Mouse (Mus musculus): ENCODE results near the gene Vamp5. TPM values are rescaled to one million over a fixed set of nuclear protein-coding genes. Genes with fewer than 3 reads are reported as not detected.

Vamp5 gene
- polyA plus RNA-seq, 1 experiment from 2014 or later: 26.3 TPM

DNA sequence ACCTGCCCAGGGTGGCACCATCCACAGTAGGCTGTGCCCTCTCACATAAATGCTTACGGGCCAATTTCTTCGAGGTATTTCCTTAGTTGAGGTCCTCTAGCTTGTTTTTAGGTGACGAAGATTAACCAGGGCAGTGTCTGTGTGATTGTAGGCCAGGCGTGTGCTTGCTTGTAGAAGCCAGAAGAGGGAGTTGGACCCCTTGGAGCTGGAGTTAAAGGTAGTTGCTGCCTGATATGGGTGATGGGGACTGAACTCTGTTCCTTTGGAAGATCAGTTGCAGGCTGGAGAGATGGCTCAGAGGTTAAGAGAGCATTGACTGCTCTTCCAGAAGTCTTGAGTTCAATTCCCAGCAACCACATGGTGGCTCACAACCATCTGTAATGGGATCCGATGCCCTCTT lies 34.9 kb upstream of the Vamp5 start:
- H3K4me2 ChIP-seq (replicated peaks; ENCODE audit: low read depth, low read length): peak overlapping the region; percentile 81
- no peak for ATAC-seq (ENCODE audit: insufficient number of reproducible peaks, insufficient read depth, low FRiP score, low read depth)
- 79% methylated on average over 5 of the region's 5 CpGs for WGBS

DNA sequence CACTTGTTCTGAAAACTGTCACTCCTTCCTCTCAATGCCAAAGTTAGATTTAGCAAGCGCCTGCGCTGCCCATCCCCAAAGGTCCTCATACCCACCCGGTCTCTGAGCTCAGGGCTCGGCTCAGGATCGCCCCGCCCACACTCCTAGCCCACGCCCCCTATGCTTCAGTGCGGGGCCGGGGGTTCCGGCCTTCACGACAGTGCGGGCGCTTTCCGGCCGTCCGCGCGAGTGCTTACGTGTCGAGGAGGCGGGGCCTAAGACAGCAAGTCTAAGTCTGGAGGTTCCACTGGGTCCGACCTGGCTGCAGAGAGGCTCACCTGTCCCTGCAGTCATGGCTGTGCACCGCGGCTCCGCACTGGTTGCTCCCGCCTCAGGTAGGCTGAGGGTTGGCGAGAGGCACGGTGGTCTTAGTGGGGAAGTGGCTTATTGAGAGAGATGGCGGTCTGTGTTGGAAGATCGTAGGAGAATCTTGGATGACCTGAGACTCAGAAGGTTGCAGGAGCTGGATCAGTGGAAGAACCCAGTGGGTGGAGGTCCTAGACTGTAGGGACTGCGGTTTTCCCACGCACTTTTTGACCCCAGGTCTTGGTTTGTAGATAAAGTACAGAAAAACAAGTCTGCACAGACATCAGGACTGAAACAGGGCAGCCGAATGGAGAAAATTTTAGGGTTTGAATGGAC lies 33.9 kb upstream of the Vamp5 start, which contains the start of gene Ggcx:
TSS of gene Ggcx (plus strand) at position 233 of the 681 bp plus-strand sequence.
- ATAC-seq (ENCODE audit: insufficient number of reproducible peaks, insufficient read depth, low FRiP score, low read depth): peak; percentile 95
- Histone ChIP-seq H3K36me3 (ENCODE audit: control insufficient read depth, insufficient read depth, low read length) (peaks cover 15% of the 10 kb centered on the region), H3K4me1 (ENCODE audit: control insufficient read depth, insufficient read depth, low read length) (peaks cover 6% of the 10 kb centered on the region; the same call in 1 of the 2 replicates), H3K4me3 (ENCODE audit: low read depth, low read length) (peak within 1 kb of the TSS; percentile 87), H3K9me3 (ENCODE audit: control insufficient read depth, low read depth, low read length) (no peaks in the 10 kb centered on the region), H3K4me2 (replicated peaks; ENCODE audit: low read depth, low read length) (peak within 1 kb of the TSS; percentile 81), H3K27ac (ENCODE audit: low read length) (peak within 1 kb of the TSS; percentile 61; the same call in 1 of the 2 replicates), H3K27me3 (ENCODE audit: control insufficient read depth, insufficient read depth, low read length) (no peaks in the 10 kb centered on the region), H3K9ac (replicated peaks; ENCODE audit: low read depth, low read length) (peak within 1 kb of the TSS; percentile 89)
- 1% methylated on average over 33 of the region's 33 CpGs for WGBS

More for the DNA sequence above, 34.9 kb upstream of the Vamp5 start:
- H3K27ac ChIP-seq (ENCODE audit: low read length): no peak overlapping the region
- H3K27me3 ChIP-seq (ENCODE audit: control insufficient read depth, insufficient read depth, low read length): no peaks in the 10 kb centered on the region
- no peaks in the 10 kb centered on the region for H3K9me3 ChIP-seq (ENCODE audit: control insufficient read depth, low read depth, low read length)
- peak overlapping the region; percentile 87 for H3K4me3 ChIP-seq (ENCODE audit: low read depth, low read length)
- peak overlapping the region; percentile 89; the same call in 1 of the 2 replicates for H3K9ac ChIP-seq (replicated peaks; ENCODE audit: low read depth, low read length)
- H3K4me1 ChIP-seq (ENCODE audit: control insufficient read depth, insufficient read depth, low read length): peaks cover 6% of the 10 kb centered on the region; the same call in 1 of the 2 replicates
- peaks cover 15% of the 10 kb centered on the region for H3K36me3 ChIP-seq (ENCODE audit: control insufficient read depth, insufficient read depth, low read length)

DNA sequence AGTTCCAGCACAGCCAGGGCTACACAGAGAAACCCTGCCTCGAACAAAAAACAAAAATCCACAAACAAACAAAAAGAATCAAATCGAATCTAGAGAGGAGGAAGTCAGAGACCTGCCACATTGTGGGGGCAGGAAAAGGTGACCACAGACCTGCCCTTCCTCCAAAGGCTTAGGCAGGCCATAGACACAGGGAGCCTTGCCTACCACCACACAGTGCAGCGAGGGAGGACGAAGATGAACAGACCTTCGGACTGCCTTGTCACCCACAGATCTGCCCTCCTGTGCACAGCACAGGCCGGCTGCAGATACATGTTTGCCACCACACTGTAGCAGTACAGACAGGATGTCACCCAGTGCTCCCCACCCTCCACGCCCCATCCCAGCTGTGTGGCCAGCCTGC lies 30.2 kb upstream of the Vamp5 start:
- Histone ChIP-seq H3K4me2 (replicated peaks; ENCODE audit: low read depth, low read length) (no peak overlapping the region), H3K27ac (ENCODE audit: low read length) (no peak overlapping the region), H3K9ac (replicated peaks; ENCODE audit: low read depth, low read length) (no peak overlapping the region), H3K4me1 (ENCODE audit: control insufficient read depth, insufficient read depth, low read length) (peaks cover 6% of the 10 kb centered on the region; the same call in 1 of the 2 replicates), H3K9me3 (ENCODE audit: control insufficient read depth, low read depth, low read length) (no peaks in the 10 kb centered on the region), H3K27me3 (ENCODE audit: control insufficient read depth, insufficient read depth, low read length) (no peaks in the 10 kb centered on the region), H3K4me3 (ENCODE audit: low read depth, low read length) (no peak overlapping the region), H3K36me3 (ENCODE audit: control insufficient read depth, insufficient read depth, low read length) (no peaks in the 10 kb centered on the region)
- ATAC-seq (ENCODE audit: insufficient number of reproducible peaks, insufficient read depth, low FRiP score, low read depth): no peak
- WGBS: 81% methylated on average over 7 of the region's 7 CpGs

DNA sequence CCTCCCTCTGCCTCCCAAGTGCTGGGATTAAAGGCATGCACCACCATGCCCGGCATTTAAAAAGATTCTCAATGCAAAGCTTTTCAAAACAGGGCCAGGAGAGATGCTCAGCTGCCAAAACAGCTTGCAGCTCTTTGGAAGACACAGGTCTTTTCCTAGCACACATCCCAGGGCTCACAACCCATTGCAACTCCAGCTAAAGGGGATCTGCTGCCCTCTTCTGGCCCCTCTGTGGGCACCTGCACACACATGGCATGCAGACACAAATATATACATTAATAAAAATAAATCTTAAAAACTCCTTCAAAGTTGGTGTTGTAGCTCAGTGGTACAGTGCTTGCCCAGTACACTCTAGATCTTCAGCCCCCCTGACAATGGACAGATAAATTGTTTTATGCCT lies 29.7 kb upstream of the Vamp5 start:
- H3K4me2 ChIP-seq (replicated peaks; ENCODE audit: low read depth, low read length): no peak overlapping the region
- no peaks in the 10 kb centered on the region for H3K36me3 ChIP-seq (ENCODE audit: control insufficient read depth, insufficient read depth, low read length)
- H3K27ac ChIP-seq (ENCODE audit: low read length): no peak overlapping the region
- peaks cover 2% of the 10 kb centered on the region; the same call in 1 of the 2 replicates for H3K4me1 ChIP-seq (ENCODE audit: control insufficient read depth, insufficient read depth, low read length)
- H3K27me3 ChIP-seq (ENCODE audit: control insufficient read depth, insufficient read depth, low read length): no peaks in the 10 kb centered on the region
- no peak overlapping the region for H3K9ac ChIP-seq (replicated peaks; ENCODE audit: low read depth, low read length)
- no peaks in the 10 kb centered on the region for H3K9me3 ChIP-seq (ENCODE audit: control insufficient read depth, low read depth, low read length)
- H3K4me3 ChIP-seq (ENCODE audit: low read depth, low read length): no peak overlapping the region
- no peak for ATAC-seq (ENCODE audit: insufficient number of reproducible peaks, insufficient read depth, low FRiP score, low read depth)
- 21% methylated on average over 1 of the region's 1 CpGs for WGBS

DNA sequence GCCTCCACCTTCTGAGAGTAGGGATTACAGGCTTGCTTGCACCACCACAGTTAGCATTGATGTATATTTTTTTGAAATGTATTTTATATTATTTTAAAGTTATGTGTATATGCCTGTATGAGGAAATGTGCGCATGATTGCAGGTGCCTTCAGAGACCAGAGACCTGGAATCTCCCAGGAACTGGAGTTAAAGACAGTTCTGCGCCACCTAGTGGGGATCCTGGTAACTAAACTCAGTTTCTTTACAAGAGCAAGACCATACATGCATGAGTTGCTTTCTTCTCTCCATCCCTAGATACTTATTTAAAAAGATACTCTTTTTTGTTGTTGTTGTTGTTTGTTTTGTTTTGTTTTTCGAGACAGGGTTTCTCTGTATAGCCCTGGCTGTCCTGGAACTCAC lies 29.3 kb upstream of the Vamp5 start:
- Histone ChIP-seq H3K9ac (replicated peaks; ENCODE audit: low read depth, low read length) (no peak overlapping the region), H3K27ac (ENCODE audit: low read length) (no peak overlapping the region), H3K4me2 (replicated peaks; ENCODE audit: low read depth, low read length) (no peak overlapping the region), H3K4me3 (ENCODE audit: low read depth, low read length) (no peak overlapping the region), H3K4me1 (ENCODE audit: control insufficient read depth, insufficient read depth, low read length) (no peaks in the 10 kb centered on the region), H3K9me3 (ENCODE audit: control insufficient read depth, low read depth, low read length) (no peaks in the 10 kb centered on the region), H3K27me3 (ENCODE audit: control insufficient read depth, insufficient read depth, low read length) (no peaks in the 10 kb centered on the region), H3K36me3 (ENCODE audit: control insufficient read depth, insufficient read depth, low read length) (no peaks in the 10 kb centered on the region)
- ATAC-seq (ENCODE audit: insufficient number of reproducible peaks, insufficient read depth, low FRiP score, low read depth): no peak
- WGBS: 11% methylated on average over 3 of the region's 3 CpGs

DNA sequence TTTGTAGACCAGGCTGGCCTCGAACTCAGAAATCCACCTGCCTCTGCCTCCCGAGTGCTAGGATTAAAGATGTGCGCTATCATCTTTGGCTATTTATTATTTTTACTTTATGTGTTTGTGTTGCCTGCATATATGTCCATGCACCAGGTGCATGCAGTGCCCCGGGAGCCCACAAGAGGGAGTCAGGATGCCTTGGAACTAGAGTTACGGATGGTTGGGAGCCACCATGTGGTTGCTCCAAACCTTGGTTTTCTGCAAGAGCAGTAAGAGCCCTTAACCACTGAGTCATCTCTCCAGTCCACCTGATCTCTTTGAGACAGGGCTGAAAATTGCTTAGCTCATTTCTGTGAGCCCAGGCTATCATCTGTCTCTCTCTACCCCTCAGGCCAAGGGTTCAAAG lies 26.9 kb upstream of the Vamp5 start:
- H3K36me3 ChIP-seq (ENCODE audit: control insufficient read depth, insufficient read depth, low read length): no peaks in the 10 kb centered on the region
- ATAC-seq (ENCODE audit: insufficient number of reproducible peaks, insufficient read depth, low FRiP score, low read depth): peak; percentile 67
- no peak overlapping the region for H3K27ac ChIP-seq (ENCODE audit: low read length)
- H3K4me1 ChIP-seq (ENCODE audit: control insufficient read depth, insufficient read depth, low read length): no peaks in the 10 kb centered on the region
- H3K4me2 ChIP-seq (replicated peaks; ENCODE audit: low read depth, low read length): no peak overlapping the region
- no peaks in the 10 kb centered on the region for H3K27me3 ChIP-seq (ENCODE audit: control insufficient read depth, insufficient read depth, low read length)
- H3K4me3 ChIP-seq (ENCODE audit: low read depth, low read length): no peak overlapping the region
- no peak overlapping the region for H3K9ac ChIP-seq (replicated peaks; ENCODE audit: low read depth, low read length)
- 4% methylated on average over 5 of the region's 5 CpGs for WGBS
- H3K9me3 ChIP-seq (ENCODE audit: control insufficient read depth, low read depth, low read length): no peaks in the 10 kb centered on the region

DNA sequence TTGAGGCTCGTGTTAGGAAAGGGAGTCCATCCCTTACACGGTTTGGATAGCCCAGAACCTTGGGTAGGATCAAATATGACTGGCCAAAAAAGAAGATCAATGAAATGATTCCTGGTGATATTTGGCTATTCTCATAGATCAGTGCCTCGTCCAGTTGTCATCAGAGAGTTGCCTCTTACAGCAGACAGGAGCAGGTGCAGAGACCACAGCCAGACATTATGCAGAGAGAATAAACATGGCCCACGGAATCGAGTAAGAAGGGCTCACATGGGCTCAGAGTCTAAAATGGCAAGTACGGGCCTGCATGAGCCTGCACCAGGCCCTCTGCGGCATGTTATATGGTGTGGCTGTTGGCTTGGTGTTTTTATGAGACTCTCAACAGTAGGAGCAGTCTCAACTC lies 25.1 kb upstream of the Vamp5 start:
- Histone ChIP-seq H3K4me2 (replicated peaks; ENCODE audit: low read depth, low read length) (no peak overlapping the region), H3K4me3 (ENCODE audit: low read depth, low read length) (no peak overlapping the region), H3K27ac (ENCODE audit: low read length) (no peak overlapping the region), H3K27me3 (ENCODE audit: control insufficient read depth, insufficient read depth, low read length) (no peaks in the 10 kb centered on the region), H3K9me3 (ENCODE audit: control insufficient read depth, low read depth, low read length) (no peaks in the 10 kb centered on the region), H3K9ac (replicated peaks; ENCODE audit: low read depth, low read length) (no peak overlapping the region), H3K4me1 (ENCODE audit: control insufficient read depth, insufficient read depth, low read length) (no peaks in the 10 kb centered on the region), H3K36me3 (ENCODE audit: control insufficient read depth, insufficient read depth, low read length) (no peaks in the 10 kb centered on the region)
- ATAC-seq (ENCODE audit: insufficient number of reproducible peaks, insufficient read depth, low FRiP score, low read depth): no peak
- WGBS: 76% methylated on average over 7 of the region's 7 CpGs

DNA sequence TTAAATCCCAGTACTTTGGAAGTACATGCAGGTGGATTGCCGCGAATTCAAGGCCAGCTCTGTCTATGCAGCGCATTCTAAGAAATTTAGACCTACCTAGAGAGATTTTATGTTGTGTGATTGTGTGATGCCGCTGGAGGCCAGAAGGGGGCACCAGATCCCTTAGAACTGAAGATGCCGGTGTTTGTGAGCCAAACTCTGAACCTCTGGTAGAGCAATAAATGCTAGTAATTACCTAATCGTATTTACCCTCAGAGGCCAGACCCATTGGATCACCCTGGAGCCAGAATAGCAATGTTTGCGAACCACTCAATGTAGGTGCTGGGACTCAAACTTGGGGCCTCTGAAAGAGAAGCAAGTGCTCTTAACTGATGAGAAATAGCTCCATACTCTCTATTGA lies 21.6 kb upstream of the Vamp5 start:
- Histone ChIP-seq H3K4me2 (replicated peaks; ENCODE audit: low read depth, low read length) (no peak overlapping the region), H3K4me3 (ENCODE audit: low read depth, low read length) (no peak overlapping the region), H3K27ac (ENCODE audit: low read length) (no peak overlapping the region), H3K36me3 (ENCODE audit: control insufficient read depth, insufficient read depth, low read length) (no peaks in the 10 kb centered on the region), H3K27me3 (ENCODE audit: control insufficient read depth, insufficient read depth, low read length) (no peaks in the 10 kb centered on the region), H3K4me1 (ENCODE audit: control insufficient read depth, insufficient read depth, low read length) (no peaks in the 10 kb centered on the region), H3K9me3 (ENCODE audit: control insufficient read depth, low read depth, low read length) (no peaks in the 10 kb centered on the region), H3K9ac (replicated peaks; ENCODE audit: low read depth, low read length) (no peak overlapping the region)
- 28% methylated on average over 7 of the region's 7 CpGs for WGBS
- no peak for ATAC-seq (ENCODE audit: insufficient number of reproducible peaks, insufficient read depth, low FRiP score, low read depth)

DNA sequence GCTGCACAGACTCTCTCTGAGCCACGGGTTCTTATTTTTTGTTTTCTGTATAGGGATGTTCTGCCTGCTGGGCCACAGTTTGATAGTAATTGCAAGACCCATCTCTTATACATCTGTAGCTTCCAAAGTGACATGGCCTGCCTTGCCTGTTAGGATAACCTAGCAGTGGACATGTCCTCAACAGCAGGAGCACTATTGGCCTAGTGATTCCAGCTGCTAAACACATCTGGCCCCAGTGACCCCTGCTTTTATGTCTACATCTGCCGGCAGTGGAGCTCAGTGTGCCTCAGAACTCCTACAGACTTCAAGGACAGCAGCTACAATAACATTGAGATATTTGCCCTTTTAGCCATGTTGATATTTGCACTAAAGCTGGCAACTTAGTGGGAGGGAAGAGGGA lies 19.7 kb upstream of the Vamp5 start:
- H3K4me3 ChIP-seq (ENCODE audit: low read depth, low read length): no peak overlapping the region
- no peaks in the 10 kb centered on the region for H3K9me3 ChIP-seq (ENCODE audit: control insufficient read depth, low read depth, low read length)
- no peaks in the 10 kb centered on the region for H3K4me1 ChIP-seq (ENCODE audit: control insufficient read depth, insufficient read depth, low read length)
- WGBS: 53% methylated on average over 2 of the region's 2 CpGs
- no peaks in the 10 kb centered on the region for H3K36me3 ChIP-seq (ENCODE audit: control insufficient read depth, insufficient read depth, low read length)
- no peaks in the 10 kb centered on the region for H3K27me3 ChIP-seq (ENCODE audit: control insufficient read depth, insufficient read depth, low read length)
- no peak overlapping the region for H3K9ac ChIP-seq (replicated peaks; ENCODE audit: low read depth, low read length)
- H3K4me2 ChIP-seq (replicated peaks; ENCODE audit: low read depth, low read length): no peak overlapping the region
- no peak for ATAC-seq (ENCODE audit: insufficient number of reproducible peaks, insufficient read depth, low FRiP score, low read depth)
- no peak overlapping the region for H3K27ac ChIP-seq (ENCODE audit: low read length)

Data from stomach, embryonic 14.5 days (tissue).